Mouse (Mus musculus) limb, embryonic 14.5 days (tissue): ENCODE data around the gene Snx29. TPM values are rescaled to one million over a fixed set of nuclear protein-coding genes. Genes with fewer than 3 reads are reported as not detected.

Experiments
- ATAC-seq: fragments of 200-750 bp; cut with Nextera tagmentation; 2 replicates; pipeline ENCODE4 v1.8.0; 2017; ENCODE audit warnings: low read depth, moderate number of reproducible peaks, moderate TSS enrichment; ENCODE audit not compliant: low FRiP score
- DNase-seq: peaks from one replicate; pipeline ENCODE4 v3.0.0-alpha.2; 2015; ENCODE audit warnings: low spot score
- H3K27ac ChIP-seq: fragments of 300-500 bp; sonication (generic); replicated peaks from 2 replicates; pipeline ENCODE4 v1.5.1; 2014; ENCODE audit warnings: low read depth, mild to moderate bottlenecking, low read length, moderate library complexity, mixed read lengths
- H3K27me3 ChIP-seq: fragments of 300-500 bp; sonication (generic); 2 replicates; pipeline ENCODE4 v1.6.1; 2014; ENCODE audit warnings: low read length, mixed read lengths; ENCODE audit not compliant: control insufficient read depth, insufficient read depth
- H3K36me3 ChIP-seq: fragments of 300-500 bp; sonication (generic); 2 replicates; pipeline ENCODE4 v1.6.1; 2014; ENCODE audit warnings: mild to moderate bottlenecking, low read length, moderate library complexity, mixed read lengths; ENCODE audit not compliant: control insufficient read depth, insufficient read depth
- H3K4me1 ChIP-seq: fragments of 300-500 bp; sonication (generic); 2 replicates; pipeline ENCODE4 v1.6.1; 2014; ENCODE audit warnings: antibody characterized with exemption, low read length, mixed read lengths; ENCODE audit not compliant: control insufficient read depth, insufficient read depth
- H3K4me2 ChIP-seq: fragments of 300-500 bp; sonication (generic); replicated peaks from 2 replicates; pipeline ENCODE4 v1.6.1; 2014; ENCODE audit warnings: low read depth, mild to moderate bottlenecking, low read length, moderate library complexity; ENCODE audit not compliant: severe bottlenecking
- H3K4me3 ChIP-seq: fragments of 300-500 bp; sonication (generic); replicated peaks from 2 replicates; pipeline ENCODE4 v1.5.1; 2014; ENCODE audit warnings: low read length
- H3K9ac ChIP-seq: fragments of 300-500 bp; sonication (generic); 2 replicates; pipeline ENCODE4 v1.6.1; 2014; ENCODE audit warnings: mild to moderate bottlenecking, low read depth, low read length, moderate library complexity; ENCODE audit not compliant: severe bottlenecking
- H3K9me3 ChIP-seq: fragments of 300-500 bp; sonication (generic); 2 replicates; pipeline ENCODE4 v1.6.1; 2016; ENCODE audit warnings: low read length; ENCODE audit not compliant: control insufficient read depth
- POLR2A ChIP-seq: fragments of 200-500 bp; IDR thresholded peaks from 2 replicates; pipeline ENCODE4 v1.8.0; 2012; ENCODE audit warnings: inconsistent platforms, mild to moderate bottlenecking, moderate library complexity, borderline replicate concordance; ENCODE audit not compliant: insufficient read depth, insufficient read length; ENCODE audit errors: extremely low read depth
- WGBS: fragments of 180-500 bp; shearing (Covaris S2); extraction: QIAGEN DNeasy Blood & Tissue Kit; methylation state at CpG from one replicate; pipeline ENCODE4 v1.1.7; 2014; 5-methylcytosine and 5-hydroxymethylcytosine counted together
- polyA plus RNA-seq, 2 experiments: library from polyadenylated mRNA; depleted of rRNA in 1 of 2; stranded (reverse) in 1 of 2; unstranded in 1 of 2; fragments of >200 nt; fragmentation: Nextera tagmentation in 1 of 2; extraction: Ambion mirVana in 1 of 2; gene quantifications; 2 replicates each; pipeline versions ENCODE4 v1.2.1 to v1.2.3; 2012 to 2014

Gene Snx29
- polyA plus RNA-seq, 2 experiments: 4.9 to 9.3 TPM

- TF ChIP-seq POLR2A: no peak
- Histone ChIP-seq H3K36me3 (0 out of 2 replicates have a peak, but pooled peaks cover 2% of the 10 kb centered on the region), H3K4me2 (no peak overlapping the region), H3K9ac (no peak overlapping the region), H3K9me3 (no peaks in the 10 kb centered on the region), H3K27me3 (no peaks in the 10 kb centered on the region), H3K27ac (no peak overlapping the region), H3K4me3 (no peak overlapping the region), H3K4me1 (peaks cover 6% of the 10 kb centered on the region; the same call in 1 of the 2 replicates)
- no peak for ATAC-seq
- 11% methylated on average over 1 of the region's 1 CpGs for WGBS
- no peak for DNase-seq
Measured at GRCm38 (mm10) chr16:11369642-11370041, 46.9 kb downstream of the Snx29 start.

GRCm38 (mm10) chr16:11370132-11370544 is 47.4 kb downstream of the Snx29 start:
- Histone ChIP-seq H3K9ac (no peak overlapping the region), H3K4me3 (no peak overlapping the region), H3K36me3 (0 out of 2 replicates have a peak, but pooled peaks cover 2% of the 10 kb centered on the region), H3K27ac (no peak overlapping the region), H3K27me3 (no peaks in the 10 kb centered on the region), H3K4me1 (peaks cover 6% of the 10 kb centered on the region; the same call in 1 of the 2 replicates), H3K4me2 (no peak overlapping the region), H3K9me3 (no peaks in the 10 kb centered on the region)
- ATAC-seq (no peak), DNase-seq (peak; percentile 64)
- 75% methylated on average over 7 of the region's 7 CpGs for WGBS
- TF ChIP-seq POLR2A: no peak

GRCm38 (mm10) chr16:11379264-11379663 is 56.6 kb downstream of the Snx29 start:
- 29% methylated on average over 3 of the region's 3 CpGs for WGBS
- ATAC-seq (peak; percentile 26; the same call in 1 of the 2 replicates), DNase-seq (peak; percentile 17)
- Histone ChIP-seq H3K9me3 (no peaks in the 10 kb centered on the region), H3K4me2 (no peak overlapping the region), H3K27me3 (no peaks in the 10 kb centered on the region), H3K4me3 (no peak overlapping the region), H3K4me1 (0 out of 2 replicates have a peak, but pooled peaks cover 2% of the 10 kb centered on the region), H3K36me3 (no peaks in the 10 kb centered on the region), H3K27ac (no peak overlapping the region), H3K9ac (no peak overlapping the region)
- TF ChIP-seq POLR2A: no peak

GRCm38 (mm10) chr16:11380038-11380437 is 57.3 kb downstream of the Snx29 start:
- H3K4me3 ChIP-seq: no peak overlapping the region
- no peak for TF ChIP-seq POLR2A
- H3K4me1 ChIP-seq: peaks cover 2% of the 10 kb centered on the region
- no peaks in the 10 kb centered on the region for H3K36me3 ChIP-seq
- no peak overlapping the region for H3K9ac ChIP-seq
- H3K27me3 ChIP-seq: no peaks in the 10 kb centered on the region
- no peak overlapping the region for H3K4me2 ChIP-seq
- no peak for DNase-seq
- 75% methylated on average over 5 of the region's 5 CpGs for WGBS
- ATAC-seq: no peak
- no peaks in the 10 kb centered on the region for H3K9me3 ChIP-seq
- H3K27ac ChIP-seq: no peak overlapping the region

GRCm38 (mm10) chr16:11380871-11381270 is 58.2 kb downstream of the Snx29 start:
- Histone ChIP-seq H3K27me3 (no peaks in the 10 kb centered on the region), H3K27ac (no peak overlapping the region), H3K36me3 (no peaks in the 10 kb centered on the region), H3K4me2 (no peak overlapping the region), H3K4me1 (peaks cover 2% of the 10 kb centered on the region), H3K9me3 (no peaks in the 10 kb centered on the region), H3K9ac (no peak overlapping the region), H3K4me3 (no peak overlapping the region)
- WGBS: 61% methylated on average over 8 of the region's 8 CpGs
- ATAC-seq (no peak), DNase-seq (no peak)
- no peak for TF ChIP-seq POLR2A

- Histone ChIP-seq H3K9ac (no peak overlapping the region), H3K27me3 (no peaks in the 10 kb centered on the region), H3K36me3 (no peaks in the 10 kb centered on the region), H3K9me3 (no peaks in the 10 kb centered on the region), H3K27ac (no peak overlapping the region), H3K4me3 (no peak overlapping the region), H3K4me1 (peaks cover 2% of the 10 kb centered on the region), H3K4me2 (no peak overlapping the region)
- DNase-seq (no peak), ATAC-seq (no peak)
- 54% methylated on average over 5 of the region's 5 CpGs for WGBS
- no peak for TF ChIP-seq POLR2A
Measured at GRCm38 (mm10) chr16:11384361-11384760, 61.7 kb downstream of the Snx29 start.
